Mouse (Mus musculus) liver, postnatal 0 days (tissue): ENCODE measurements at regions not wholly inside any gene's neighbourhood (a gene's known extent, or its start where the extent isn't known, plus 50 kb on each side); places are given as distances from the start of the nearest gene placed in this dataset.

Source experiments
- ATAC-seq: fragments of 200-750 bp; cut with Nextera tagmentation; 2 replicates; pipeline ENCODE4 v1.8.0; 2017; ENCODE audit warnings: mild to moderate bottlenecking, moderate library complexity
- DNase-seq: peaks from one replicate; pipeline ENCODE4 v3.0.0-alpha.2; 2016
- H3K27ac ChIP-seq: fragments of 300-500 bp; sonication (generic); 2 replicates; pipeline ENCODE4 v1.5.1; 2014; ENCODE audit warnings: antibody characterized with exemption, moderate library complexity, mild to moderate bottlenecking, low read depth
- H3K27me3 ChIP-seq: fragments of 300-500 bp; sonication (generic); 2 replicates; pipeline ENCODE4 v1.6.1; 2014; ENCODE audit warnings: low read length, control low read depth, mixed read lengths; ENCODE audit not compliant: insufficient read depth
- H3K36me3 ChIP-seq: fragments of 300-500 bp; sonication (generic); replicated peaks from 2 replicates; pipeline ENCODE4 v1.6.1; 2014; ENCODE audit warnings: mild to moderate bottlenecking, control low read depth, low read length, moderate library complexity, mixed read lengths; ENCODE audit not compliant: insufficient read depth
- H3K4me1 ChIP-seq: fragments of 300-500 bp; sonication (generic); 2 replicates; pipeline ENCODE4 v1.6.1; 2014; ENCODE audit warnings: antibody characterized with exemption, mild to moderate bottlenecking, control low read depth; ENCODE audit not compliant: insufficient read depth
- H3K4me2 ChIP-seq: fragments of 300-500 bp; sonication (generic); 2 replicates; pipeline ENCODE4 v1.6.1; 2014; ENCODE audit warnings: low read depth, mild to moderate bottlenecking, low read length, moderate library complexity, mixed read lengths
- H3K4me3 ChIP-seq: fragments of 300-500 bp; sonication (generic); 2 replicates; pipeline ENCODE4 v1.5.1; 2014; ENCODE audit warnings: low read depth, low read length
- H3K9ac ChIP-seq: fragments of 300-500 bp; sonication (generic); replicated peaks from 2 replicates; pipeline ENCODE4 v1.6.1; 2014; ENCODE audit warnings: mild to moderate bottlenecking, moderate library complexity
- H3K9me3 ChIP-seq: fragments of 300-500 bp; sonication (generic); 2 replicates; pipeline ENCODE4 v1.6.1; 2016; ENCODE audit warnings: mild to moderate bottlenecking, control low read depth, low read length, mixed read lengths
- CTCF ChIP-seq: sonication (generic); IDR thresholded peaks from 2 replicates; pipeline ENCODE4 v1.5.1; 2016; ENCODE audit warnings: antibody characterized with exemption, low read depth
- EP300 ChIP-seq: IDR thresholded peaks from 2 replicates; pipeline ENCODE4 v1.6.1; 2016; ENCODE audit warnings: antibody characterized with exemption, low read depth, mild to moderate bottlenecking
- WGBS: fragments of 180-500 bp; shearing (Covaris S2); extraction: QIAGEN DNeasy Blood & Tissue Kit; methylation state at CpG from one replicate; pipeline ENCODE4 v1.1.7; 2014; ENCODE audit not compliant: insufficient replicate concordance; 5-methylcytosine and 5-hydroxymethylcytosine counted together

- no peak overlapping the region for H3K27ac ChIP-seq
- no peaks in the 10 kb centered on the region for H3K27me3 ChIP-seq
- no peaks in the 10 kb centered on the region; the same call in 1 of the 2 replicates for H3K4me1 ChIP-seq
- no peak for DNase-seq
- H3K36me3 ChIP-seq, result no peaks in the 10 kb centered on the region
- 67% methylated on average over 1 of the region's 1 CpGs for WGBS
- H3K9ac ChIP-seq, result no peak overlapping the region
- ATAC-seq, result no peak
- TF ChIP-seq CTCF (no peak), EP300 (no peak)
- H3K4me3 ChIP-seq, result no peak overlapping the region
- no peak overlapping the region for H3K4me2 ChIP-seq
- H3K9me3 ChIP-seq, result no peaks in the 10 kb centered on the region
These were observed 191.9 kb upstream of the Ccdc122 start for GRCm38 (mm10) chr14:76844717-76845116.

GRCm38 (mm10) chr14:76837583-76838220, 198.9 kb upstream of the Ccdc122 start:
- Histone ChIP-seq H3K27me3 (no peaks in the 10 kb centered on the region), H3K4me2 (peak overlapping the region; percentile 19), H3K9me3 (no peaks in the 10 kb centered on the region), H3K4me1 (no peaks in the 10 kb centered on the region), H3K9ac (peak overlapping the region; percentile 28; the same call in 1 of the 2 replicates), H3K4me3 (no peak overlapping the region), H3K36me3 (no peaks in the 10 kb centered on the region), H3K27ac (peak overlapping the region; percentile 89)
- peak; percentile 67 for TF ChIP-seq EP300
- no peak for TF ChIP-seq CTCF
- peak; percentile 98 for ATAC-seq
- WGBS, result 59% methylated on average over 5 of the region's 5 CpGs
- DNase-seq, result peak; percentile 42

GRCm38 (mm10) chr14:76836926-76837516, 199.6 kb upstream of the Ccdc122 start:
- H3K27me3 ChIP-seq, result no peaks in the 10 kb centered on the region
- H3K9ac ChIP-seq, result peak overlapping the region; percentile 28; the same call in 1 of the 2 replicates
- peak overlapping the region; percentile 19 for H3K4me2 ChIP-seq
- no peaks in the 10 kb centered on the region for H3K4me1 ChIP-seq
- DNase-seq (no peak), ATAC-seq (no peak)
- peak overlapping the region; percentile 13; the same call in 1 of the 2 replicates for H3K4me3 ChIP-seq
- H3K36me3 ChIP-seq, result no peaks in the 10 kb centered on the region
- no peaks in the 10 kb centered on the region for H3K9me3 ChIP-seq
- no peak for TF ChIP-seq CTCF
- TF ChIP-seq EP300, result no peak
- H3K27ac ChIP-seq, result peak overlapping the region; percentile 89
- 62% methylated on average over 10 of the region's 10 CpGs for WGBS

- H3K9me3 ChIP-seq, result no peaks in the 10 kb centered on the region
- peak overlapping the region; percentile 19 for H3K4me2 ChIP-seq
- no peak overlapping the region for H3K4me3 ChIP-seq
- WGBS, result 48% methylated on average over 2 of the region's 2 CpGs
- H3K36me3 ChIP-seq, result no peaks in the 10 kb centered on the region
- H3K9ac ChIP-seq, result 0 out of 2 replicates have a peak overlapping the region, but pooled peaks have one; percentile 12
- no peaks in the 10 kb centered on the region for H3K4me1 ChIP-seq
- TF ChIP-seq CTCF, result no peak
- TF ChIP-seq EP300, result no peak
- ATAC-seq, result no peak
- H3K27ac ChIP-seq, result peak overlapping the region; percentile 37; the same call in 1 of the 2 replicates
- H3K27me3 ChIP-seq, result no peaks in the 10 kb centered on the region
- DNase-seq, result no peak
These were observed 200.3 kb upstream of the Ccdc122 start for GRCm38 (mm10) chr14:76836271-76836670.

- no peak overlapping the region for H3K9ac ChIP-seq
- no peaks in the 10 kb centered on the region for H3K36me3 ChIP-seq
- no peak for ATAC-seq
- TF ChIP-seq EP300 (no peak), CTCF (no peak)
- H3K27ac ChIP-seq, result no peak overlapping the region
- no peak overlapping the region for H3K4me2 ChIP-seq
- no peak overlapping the region for H3K4me3 ChIP-seq
- H3K4me1 ChIP-seq, result no peaks in the 10 kb centered on the region
- DNase-seq, result no peak
- no peaks in the 10 kb centered on the region for H3K27me3 ChIP-seq
- H3K9me3 ChIP-seq, result no peaks in the 10 kb centered on the region
- WGBS, result 60% methylated on average over 6 of the region's 6 CpGs
These were observed 202.5 kb upstream of the Ccdc122 start for GRCm38 (mm10) chr14:76834084-76834483.

- WGBS, result 63% methylated on average over 1 of the region's 1 CpGs
- no peak for DNase-seq
- Histone ChIP-seq H3K9me3 (no peaks in the 10 kb centered on the region), H3K27me3 (no peaks in the 10 kb centered on the region), H3K36me3 (no peaks in the 10 kb centered on the region), H3K4me3 (no peak overlapping the region), H3K27ac (peak overlapping the region; percentile 81), H3K9ac (no peak overlapping the region), H3K4me2 (no peak overlapping the region), H3K4me1 (0 out of 2 replicates have a peak, but pooled peaks cover 4% of the 10 kb centered on the region)
- TF ChIP-seq EP300 (no peak), CTCF (no peak)
- ATAC-seq, result peak; percentile 25; the same call in 1 of the 2 replicates
These were observed 207.4 kb upstream of the Ccdc122 start for GRCm38 (mm10) chr14:76829161-76829510.
